In genomic region chr2:76088844-76089243, GRCm38 (mm10) we compare ENCODE assay signal across 17 mouse cellular contexts.
DNase-seq lines count a peak whose midpoint lies in the region; ATAC-seq and TF ChIP-seq lines count a peak whose summit lies in the region.
"Had no signal": no experiment of that assay in that cellular context is flagged by ENCODE, and none has a peak within 500 bp of the region (broad histone marks: within the 10 kb centered on the region; RNA-seq: fewer than 3 reads in every experiment).

No protein-coding gene starts in this region.

- H3K27me3 ChIP-seq in kidney, postnatal 0 days (ENCODE audit: insufficient read depth, low read length) = no peaks in the 10 kb centered on the region
- H3K27me3 ChIP-seq in kidney, adult 2 months (replicated peaks; ENCODE audit: control insufficient read depth, insufficient read depth, low read length) = no peaks in the 10 kb centered on the region
- no peaks in the 10 kb centered on the region for H3K27me3 ChIP-seq in stomach, embryonic 15.5 days (replicated peaks)
- no peaks in the 10 kb centered on the region for H3K27me3 ChIP-seq in forebrain, embryonic 12.5 days
- H3K27me3 ChIP-seq: embryonic facial prominence, embryonic 15.5 days; heart, embryonic 15.5 days; limb, embryonic 13.5 days; liver, embryonic 15.5 days had no signal

- no peak overlapping the region for H3K9ac ChIP-seq in kidney, postnatal 0 days (ENCODE audit: low read depth, low read length)
- no peak overlapping the region for H3K9ac ChIP-seq in stomach, embryonic 15.5 days
- no peak overlapping the region for H3K9ac ChIP-seq in forebrain, embryonic 12.5 days
- H3K9ac ChIP-seq: embryonic facial prominence, embryonic 15.5 days; heart, embryonic 15.5 days; limb, embryonic 13.5 days; liver, embryonic 15.5 days had no signal

- H3K4me2 ChIP-seq in kidney, postnatal 0 days (ENCODE audit: low read length) = no peak overlapping the region
- H3K4me2 ChIP-seq in stomach, embryonic 15.5 days = no peak overlapping the region
- H3K4me2 ChIP-seq in forebrain, embryonic 12.5 days = no peak overlapping the region
- H3K4me2 ChIP-seq: embryonic facial prominence, embryonic 15.5 days; heart, embryonic 15.5 days; limb, embryonic 13.5 days; liver, embryonic 15.5 days had no signal

- no peaks in the 10 kb centered on the region for H3K9me3 ChIP-seq in kidney, postnatal 0 days (replicated peaks; ENCODE audit: low read length)
- H3K9me3 ChIP-seq in stomach, embryonic 15.5 days = no peaks in the 10 kb centered on the region
- no peaks in the 10 kb centered on the region for H3K9me3 ChIP-seq in forebrain, embryonic 12.5 days
- H3K9me3 ChIP-seq: embryonic facial prominence, embryonic 15.5 days; heart, embryonic 15.5 days; limb, embryonic 13.5 days; liver, embryonic 15.5 days had no signal

- TF ChIP-seq CTCF in kidney, postnatal 0 days (IDR thresholded peaks at IDR 0.05; ENCODE audit: low read depth) = no peak
- TF ChIP-seq CTCF in kidney, adult 2 months (conservative IDR thresholded peaks at IDR 0.05; ENCODE audit: insufficient read depth, insufficient read length, low read depth, low read length) = no peak
- no peak for TF ChIP-seq CTCF in lung, adult 2 months (IDR thresholded peaks at IDR 0.05; ENCODE audit: insufficient read depth, low read length)

- 58% methylated on average over 4 of the region's 4 CpGs for WGBS in kidney, postnatal 0 days
- whole genome bisulfite sequencing in kidney, adult 2 months = 68% methylated on average over 4 of the region's 4 CpGs
- 28% methylated on average over 4 of the region's 4 CpGs for WGBS in lung, adult 2 months
- WGBS in stomach, embryonic 15.5 days = 41% methylated on average over 4 of the region's 4 CpGs
- WGBS in forebrain, embryonic 12.5 days = 81% methylated on average over 4 of the region's 4 CpGs

- H3K4me1 ChIP-seq in kidney, postnatal 0 days (replicated peaks; ENCODE audit: insufficient read depth, low read length) = no peaks in the 10 kb centered on the region
- H3K4me1 ChIP-seq in kidney, adult 2 months (ENCODE audit: control insufficient read depth, insufficient read depth, low read length) = no peaks in the 10 kb centered on the region
- peaks cover 8% of the 10 kb centered on the region for H3K4me1 ChIP-seq in lung, adult 2 months (ENCODE audit: control insufficient read depth, insufficient read depth, low read length)
- H3K4me1 ChIP-seq in stomach, embryonic 15.5 days = no peaks in the 10 kb centered on the region
- H3K4me1 ChIP-seq in forebrain, embryonic 12.5 days = no peaks in the 10 kb centered on the region
- H3K4me1 ChIP-seq: embryonic facial prominence, embryonic 15.5 days; liver, embryonic 15.5 days had no signal

- ATAC-seq in kidney, postnatal 0 days (replicated peaks; ENCODE audit: low FRiP score, low read depth) = no peak
- peak; percentile 14; the same call in 1 of the 2 replicates for ATAC-seq in stomach, embryonic 15.5 days (ENCODE audit: insufficient read depth, low FRiP score, low read depth)
- ATAC-seq in forebrain, embryonic 12.5 days (ENCODE audit: low FRiP score) = no peak
- ATAC-seq: hindbrain, postnatal 0 days; midbrain, embryonic 16.5 days had no signal

- peak; percentile 69 for DNase-seq in kidney, postnatal 0 days (ENCODE audit: low spot score)
- DNase-seq in kidney, adult 2 months = no peak
- DNase-seq in lung, adult 2 months = peak; percentile 38
- DNase-seq in lung, postnatal 10 days = peak; percentile 82
- no peak for DNase-seq in layer of hippocampus, adult 8-10 months (ENCODE audit: low spot score in 2 of 2)
- DNase-seq: cerebellum, postnatal 36 days; gastrocnemius, postnatal 10 days; right cerebral cortex, postnatal 14 days; thymus, postnatal 36 days had no signal

- H3K27ac ChIP-seq in kidney, postnatal 0 days = peak overlapping the region; percentile 39; the same call in 1 of the 2 replicates
- H3K27ac ChIP-seq in kidney, adult 2 months (ENCODE audit: insufficient read depth, low read depth, low read length) = no peak overlapping the region
- H3K27ac ChIP-seq in stomach, embryonic 15.5 days = peak overlapping the region; percentile 63
- H3K27ac ChIP-seq in forebrain, embryonic 12.5 days = no peak overlapping the region
- H3K27ac ChIP-seq: embryonic facial prominence, embryonic 15.5 days; limb, embryonic 13.5 days; liver, embryonic 15.5 days had no signal

- TF ChIP-seq POLR2A in kidney, adult 2 months (IDR thresholded peaks at IDR 0.05; ENCODE audit: low read depth, low read length) = no peak
- no peak for TF ChIP-seq POLR2A in lung, adult 2 months (IDR thresholded peaks at IDR 0.05; ENCODE audit: borderline replicate concordance, extremely low read depth, low read depth, low read length)

- H3K36me3 ChIP-seq in kidney, postnatal 0 days (ENCODE audit: insufficient read depth, low read length) = no peaks in the 10 kb centered on the region
- H3K36me3 ChIP-seq in kidney, adult 2 months (ENCODE audit: control insufficient read depth, insufficient read depth, low read length) = no peaks in the 10 kb centered on the region
- H3K36me3 ChIP-seq in stomach, embryonic 15.5 days = no peaks in the 10 kb centered on the region
- H3K36me3 ChIP-seq in forebrain, embryonic 12.5 days (replicated peaks) = no peaks in the 10 kb centered on the region
- H3K36me3 ChIP-seq: embryonic facial prominence, embryonic 15.5 days; heart, embryonic 15.5 days; limb, embryonic 13.5 days; liver, embryonic 15.5 days had no signal

- H3K4me3 ChIP-seq in kidney, postnatal 0 days (replicated peaks; ENCODE audit: low read depth, low read length) = no peak overlapping the region
- no peak overlapping the region for H3K4me3 ChIP-seq in kidney, adult 2 months (ENCODE audit: insufficient read depth, low read depth, low read length)
- no peak overlapping the region for H3K4me3 ChIP-seq in lung, adult 2 months (replicated peaks; ENCODE audit: extremely low read depth, low read depth, low read length)
- no peak overlapping the region for H3K4me3 ChIP-seq in stomach, embryonic 15.5 days (replicated peaks)
- no peak overlapping the region for H3K4me3 ChIP-seq in forebrain, embryonic 12.5 days (replicated peaks)
- H3K4me3 ChIP-seq: embryonic facial prominence, embryonic 15.5 days; heart, embryonic 15.5 days; limb, embryonic 13.5 days; liver, embryonic 15.5 days had no signal

Comparison
In these comparisons a context has a peak if more than half of its experiments do, and no peak if none do; other contexts are left out.
1. DNase-seq: peak in kidney, postnatal 0 days (single experiment), lung, adult 2 months (single experiment) and lung, postnatal 10 days (single experiment); none in kidney, adult 2 months (single experiment) and layer of hippocampus, adult 8-10 months (0 of 2).
2. H3K27ac ChIP-seq: peak in kidney, postnatal 0 days (single experiment) and stomach, embryonic 15.5 days (single experiment); none in kidney, adult 2 months (single experiment) and forebrain, embryonic 12.5 days (single experiment).